Mouse (Mus musculus): ENCODE data around the gene Efnb2. TPM values are rescaled to one million over a fixed set of nuclear protein-coding genes. Genes with fewer than 3 reads are reported as not detected.

The Efnb2 gene
- total RNA-seq, 1 experiment from 2014 or later: 31.5 TPM

DNA sequence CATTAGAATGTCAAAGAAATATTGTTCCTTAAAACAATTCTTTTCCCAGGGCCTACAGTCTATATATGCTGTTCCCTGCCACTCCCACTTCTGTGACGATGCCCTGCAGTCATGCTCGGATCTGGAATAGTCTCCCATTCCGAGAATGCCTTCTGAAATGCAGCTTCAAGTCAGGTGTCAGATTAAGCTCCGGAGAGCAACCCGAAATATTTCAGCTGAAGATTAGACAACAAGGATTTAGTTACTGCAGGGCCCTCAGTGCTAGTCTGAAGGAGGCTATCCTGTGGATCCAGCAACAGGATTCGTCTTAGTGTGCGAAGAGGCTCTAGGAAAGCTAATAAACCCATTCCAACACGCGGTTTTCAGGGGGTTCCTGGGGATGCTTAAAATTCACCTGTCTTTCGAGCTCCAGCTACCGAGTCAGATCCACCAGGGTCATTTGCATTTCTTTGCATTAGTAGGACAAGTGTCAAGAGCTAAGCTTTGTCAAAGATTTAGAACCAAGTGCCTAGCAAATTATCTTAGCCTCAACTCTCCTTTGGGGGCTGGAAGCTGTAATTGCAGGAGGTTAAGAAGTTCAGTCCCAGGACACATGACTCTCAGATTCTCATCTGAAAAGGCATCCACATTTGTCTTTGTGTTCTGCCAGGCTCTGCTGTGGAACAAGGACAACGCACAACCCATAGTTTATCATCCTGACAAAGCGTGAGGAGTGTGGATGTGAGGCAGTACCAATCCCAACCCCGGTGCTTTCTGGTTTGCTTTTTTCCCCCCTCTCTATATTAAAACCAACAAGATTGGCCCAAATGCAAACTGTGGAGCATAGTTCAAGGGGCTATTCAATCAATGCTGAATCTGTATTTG is 4.2 kb downstream of the Efnb2 start:
- no peak for DNase-seq

DNA sequence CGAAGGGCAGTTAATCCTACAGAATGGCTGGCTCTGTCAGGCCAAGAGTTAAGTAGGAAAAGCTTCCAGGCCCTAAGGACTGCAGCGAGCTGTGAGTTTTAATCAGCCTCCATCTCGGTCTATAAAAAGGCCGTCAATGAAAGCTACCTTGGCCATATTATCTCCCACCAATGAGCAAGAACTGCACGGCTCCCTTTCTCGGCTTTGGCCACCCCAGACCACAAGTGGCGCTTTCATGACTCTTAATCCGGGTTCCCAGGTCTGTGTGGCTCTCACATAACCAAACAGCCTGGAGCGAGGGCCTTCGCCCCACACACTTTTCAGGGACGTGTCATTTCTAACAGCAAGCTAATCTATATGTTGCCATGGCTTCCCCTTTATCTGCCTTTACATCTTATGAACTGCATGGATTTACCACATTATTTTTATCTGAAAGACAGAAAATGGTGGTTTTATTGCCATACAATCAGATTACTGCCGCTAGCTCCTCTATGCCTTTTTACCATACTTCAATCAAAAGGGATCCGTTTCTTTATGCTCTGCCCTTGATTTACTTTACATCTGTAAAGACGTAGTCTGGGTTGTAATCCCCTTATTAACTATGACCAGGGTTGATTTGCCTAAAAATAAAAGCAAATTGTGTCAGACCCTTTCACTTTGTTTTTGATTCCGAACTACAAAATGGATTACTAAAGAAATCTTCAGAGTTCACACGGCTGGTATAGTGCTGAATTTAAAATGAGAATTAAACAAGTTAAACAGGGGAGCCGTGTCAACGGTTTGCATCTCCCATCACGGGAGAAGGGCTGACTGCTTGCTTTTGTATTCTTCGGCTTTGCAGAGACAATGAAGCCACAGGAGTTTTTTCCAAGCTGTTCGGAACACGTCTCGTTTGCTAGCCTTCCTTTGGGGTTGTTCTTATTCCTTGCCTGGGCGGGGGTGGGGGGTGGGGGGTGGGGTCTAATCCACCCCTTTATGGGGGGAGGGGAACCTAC is 5.4 kb downstream of the Efnb2 start:
- no peak for DNase-seq

DNA sequence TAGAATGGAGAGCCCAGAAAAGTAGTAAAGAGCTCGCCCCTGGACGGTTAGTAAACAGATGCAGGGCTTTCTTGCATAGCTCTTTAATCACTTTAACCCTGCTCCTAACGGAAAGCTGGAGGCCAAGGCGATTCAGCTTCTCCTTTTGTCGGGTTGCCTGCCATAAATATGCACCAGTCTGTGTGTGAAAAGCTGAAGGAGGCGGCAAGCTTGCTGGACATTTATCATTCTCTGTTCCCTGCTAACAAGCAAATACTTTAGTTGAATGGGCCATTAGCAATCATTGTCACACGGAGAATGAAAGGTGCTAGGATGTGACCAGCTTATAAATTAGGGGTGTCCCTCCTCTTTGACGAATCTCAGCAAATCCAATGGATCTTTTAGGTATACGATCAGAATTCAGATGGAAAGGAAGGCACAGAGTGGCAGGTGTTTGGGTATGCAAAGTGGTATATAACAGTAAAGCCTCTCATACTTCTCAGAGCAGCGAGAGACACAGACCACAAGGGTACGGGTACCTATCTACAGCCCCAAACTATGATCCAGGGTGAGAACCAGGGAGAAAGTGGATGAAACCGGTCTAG is 7.0 kb downstream of the Efnb2 start:
- DNase-seq: no peak

- DNase-seq: no peak
These were observed 7.7 kb downstream of the Efnb2 start for GRCm38 (mm10) chr8:8653343-8653742.

DNA sequence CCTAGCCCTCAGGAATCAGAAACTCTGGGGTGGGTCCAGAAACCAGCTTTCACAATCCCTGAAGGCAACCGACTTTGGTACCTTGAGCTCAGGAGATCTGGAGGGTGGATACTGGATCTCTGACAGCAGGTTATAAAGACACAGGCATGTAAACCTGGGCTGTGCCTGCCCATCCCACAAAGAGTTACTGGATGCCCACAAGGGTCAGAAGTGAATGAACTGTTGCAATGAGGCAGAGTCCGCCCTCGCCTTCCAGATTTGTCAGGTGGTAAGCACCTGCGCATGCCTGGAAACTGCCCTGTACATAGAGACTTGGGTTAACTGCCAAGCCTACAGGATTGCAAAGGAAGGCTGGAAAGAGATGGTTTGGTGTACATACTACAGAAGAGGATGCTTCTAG is 8.7 kb downstream of the Efnb2 start:
- no peak for DNase-seq

GRCm38 (mm10) chr8:8649944-8650343 is 11.1 kb downstream of the Efnb2 start:
- peak; percentile 25 for DNase-seq

- DNase-seq: no peak
These were observed 11.5 kb downstream of the Efnb2 start for GRCm38 (mm10) chr8:8649536-8649935.

- no peak for DNase-seq
These were observed 12.4 kb downstream of the Efnb2 start for GRCm38 (mm10) chr8:8648686-8649085.

GRCm38 (mm10) chr8:8647824-8648223 is 13.2 kb downstream of the Efnb2 start:
- no peak for DNase-seq

- DNase-seq: no peak
These were observed 13.7 kb downstream of the Efnb2 start for GRCm38 (mm10) chr8:8647319-8647718.

- no peak for DNase-seq
These were observed 16.7 kb downstream of the Efnb2 start for GRCm38 (mm10) chr8:8644160-8644915.

DNA sequence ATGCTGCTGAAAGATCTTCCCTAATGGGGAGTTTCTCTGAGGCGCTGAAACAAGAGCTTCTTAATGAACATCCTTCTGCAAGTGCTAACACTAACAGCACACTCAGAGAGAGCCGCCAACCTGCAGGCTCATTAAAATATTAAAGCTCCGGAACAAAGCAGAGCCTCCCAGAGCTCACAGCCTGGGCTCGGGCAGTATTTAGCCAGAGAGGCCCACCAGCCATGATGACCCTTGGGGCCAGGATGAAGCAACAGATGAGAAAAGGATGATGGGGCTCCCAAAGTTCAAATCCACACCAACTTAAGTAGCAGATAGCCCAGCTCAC is 20.8 kb downstream of the Efnb2 start:
- DNase-seq: no peak

GRCm38 (mm10) chr8:8639569-8640263 is 21.3 kb downstream of the Efnb2 start:
- DNase-seq: no peak

GRCm38 (mm10) chr8:8631394-8631793 is 29.6 kb downstream of the Efnb2 start:
- DNase-seq: no peak

GRCm38 (mm10) chr8:8624017-8624416 is 37.0 kb downstream of the Efnb2 start:
- DNase-seq: no peak

DNA sequence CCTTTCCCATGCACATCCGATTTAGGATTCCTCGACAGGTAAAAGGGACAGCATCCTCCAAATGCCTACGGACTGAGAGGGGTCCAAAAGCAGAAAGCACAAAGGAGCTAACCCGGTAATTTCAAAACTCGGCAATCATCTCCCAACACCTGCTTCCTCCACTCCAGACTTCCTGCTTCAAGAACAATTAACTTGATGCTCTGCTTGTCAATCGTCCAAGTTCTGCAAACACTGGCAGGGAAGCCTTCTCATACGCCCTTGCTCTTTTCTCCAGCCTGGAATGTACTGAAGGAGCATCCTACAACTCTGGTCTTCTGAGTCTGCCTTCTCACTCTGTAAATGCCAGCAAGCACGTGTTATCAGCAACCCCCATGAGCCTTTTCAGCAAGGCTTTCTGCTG is 37.6 kb downstream of the Efnb2 start:
- DNase-seq: peak; percentile 28

GRCm38 (mm10) chr8:8622476-8622875 is 38.6 kb downstream of the Efnb2 start:
- DNase-seq: no peak

- DNase-seq: no peak
These were observed 39.0 kb downstream of the Efnb2 start for GRCm38 (mm10) chr8:8622031-8622430.

DNA sequence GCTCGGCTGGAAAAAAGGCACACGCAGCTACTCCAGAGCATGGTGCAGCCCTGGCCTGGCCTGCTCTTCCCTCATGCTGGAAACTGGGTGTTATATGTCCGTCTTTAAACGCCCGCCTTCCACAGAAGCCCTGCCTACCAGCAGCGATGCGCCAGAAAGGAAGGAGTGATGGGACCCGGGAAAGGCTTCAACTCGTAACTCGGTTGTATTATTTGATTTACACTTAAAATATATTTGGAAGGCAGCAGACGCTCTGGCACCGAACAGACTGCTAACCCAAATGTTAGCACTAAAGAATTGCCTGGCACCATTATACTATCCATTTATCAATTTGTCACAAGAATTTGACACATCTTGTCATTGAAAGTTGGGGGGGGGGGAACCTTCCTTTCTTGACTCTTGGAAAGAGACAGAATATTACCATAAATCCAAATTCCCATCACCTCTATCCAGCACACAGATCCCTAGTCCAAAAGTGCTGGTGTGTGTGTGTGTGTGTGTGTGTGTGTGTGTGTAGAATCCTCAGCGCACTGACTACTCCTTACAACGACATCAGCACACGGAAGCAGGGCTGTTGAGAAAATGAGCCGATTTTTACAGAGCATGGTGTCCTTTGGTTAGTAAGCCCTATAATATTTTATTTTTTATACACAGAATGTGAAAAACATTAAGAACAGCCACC is 39.7 kb downstream of the Efnb2 start:
- DNase-seq: no peak

DNA sequence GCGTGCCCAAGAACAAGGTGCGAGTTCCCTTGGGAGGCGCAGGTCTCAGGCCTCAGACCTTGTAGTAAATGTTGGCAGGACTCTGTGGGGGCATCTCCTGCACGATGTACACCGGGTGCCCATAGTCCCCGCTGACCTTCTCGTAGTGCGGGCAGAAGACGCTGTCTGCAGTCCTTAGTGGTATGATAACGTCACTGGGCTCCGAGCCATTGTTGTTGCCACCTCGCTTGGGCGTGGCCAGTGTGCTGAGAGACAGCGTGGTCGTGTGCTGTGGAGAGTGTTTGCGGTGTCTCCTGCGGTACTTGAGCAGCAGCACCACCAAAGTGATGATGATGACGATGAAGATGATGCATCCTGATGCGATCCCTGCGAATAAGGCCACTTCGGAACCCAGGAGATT is 40.5 kb downstream of the Efnb2 start:
- DNase-seq: no peak
